Mouse (Mus musculus) left cerebral cortex, postnatal 10 days (tissue): ENCODE measurements around the gene Creg1. TPM values are rescaled to one million over a fixed set of nuclear protein-coding genes. Genes with fewer than 3 reads are reported as not detected.

Source experiments
- DNase-seq, 2 experiments: peaks; one replicate each; pipeline ENCODE4 v3.0.0; 2021 to 2022; ENCODE audit warnings: low spot score in 2 of 2, mixed read lengths in 1 of 2; ENCODE audit errors: extremely low spot score in 1 of 2
- intact Hi-C: fragments of 180-260 bp; cut with DNase I; formaldehyde crosslinking; loops from one replicate; pipeline ENCODE4 v1.15.1; 2025
- total RNA-seq, 2 experiments: library from RNA; stranded (reverse); gene quantifications; 2 replicates each; pipeline ENCODE4 v1.2.3; 2021

Creg1 gene
- total RNA-seq, 2 experiments from 2014 or later = 22.4 to 23.1 TPM

- intact Hi-C loops = no loop called here
- DNase-seq = no peak
These were observed 51.2 kb downstream of the Creg1 start for GRCm38 (mm10) chr1:165814521-165815278.

- intact Hi-C loops = no loop called here
- no peak for DNase-seq
These were observed 52.8 kb downstream of the Creg1 start for GRCm38 (mm10) chr1:165816391-165816790.

DNA sequence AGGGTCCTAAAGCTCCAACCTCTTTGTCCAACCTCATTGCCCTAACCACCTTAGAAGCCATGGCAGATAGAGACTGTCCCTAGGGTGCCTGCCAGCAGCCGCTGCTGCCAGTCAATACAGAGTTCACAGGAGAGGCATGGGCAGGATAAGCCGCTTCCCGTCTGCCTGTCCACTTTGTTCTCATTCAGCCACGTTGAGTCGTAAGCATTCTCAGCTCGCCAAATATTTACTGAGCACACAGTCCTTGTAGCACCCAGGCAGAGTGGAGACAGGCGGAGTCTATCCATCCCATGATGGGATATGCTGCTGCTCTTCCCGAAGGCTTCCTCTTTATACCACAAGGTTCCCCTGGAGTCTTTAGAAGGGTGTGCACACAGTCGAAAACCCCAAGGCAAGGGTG, 53.7 kb downstream of the Creg1 start:
- intact Hi-C loops = no loop called here
- DNase-seq = no peak

DNA sequence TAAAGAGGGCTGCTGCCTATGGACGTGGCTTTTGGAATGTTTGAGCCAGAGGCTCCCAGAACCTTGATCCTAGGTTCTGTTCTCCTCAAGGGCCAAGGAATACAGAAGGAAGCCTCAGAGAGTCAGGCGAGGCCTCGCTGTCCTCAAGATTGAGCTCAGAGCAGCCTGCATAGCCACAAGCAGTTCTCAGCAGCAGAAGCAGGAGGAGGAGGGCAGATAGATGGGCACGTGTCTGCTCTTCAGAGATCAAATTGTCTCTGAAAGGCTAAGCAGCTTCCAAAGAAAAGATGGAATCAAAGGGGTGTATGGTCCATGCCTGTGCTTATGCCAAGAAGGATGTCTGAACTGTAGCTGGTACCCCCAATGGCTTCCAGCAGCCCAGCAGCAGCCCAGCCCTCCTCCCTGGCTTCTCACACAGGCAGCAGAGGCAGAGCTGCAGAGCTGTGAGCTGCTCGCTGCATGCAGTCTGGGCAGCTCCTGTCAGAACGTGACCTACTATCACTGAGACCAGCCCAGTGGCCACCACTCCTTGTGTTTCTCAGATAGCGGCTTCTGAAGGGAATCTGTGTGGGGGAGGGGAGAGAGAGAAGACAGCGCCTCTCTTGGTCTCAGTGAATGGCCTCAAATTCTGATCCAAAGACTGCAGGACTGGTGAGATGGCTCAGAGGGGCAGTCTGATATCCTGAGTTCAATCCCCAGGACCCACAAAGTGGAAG, 54.8 kb downstream of the Creg1 start:
- no peak for DNase-seq
- intact Hi-C loops = no loop called here

- DNase-seq = no peak
- intact Hi-C loops = no loop called here
These were observed 55.6 kb downstream of the Creg1 start for GRCm38 (mm10) chr1:165819147-165819546.

- intact Hi-C loops = no loop called here
- DNase-seq = no peak
These were observed 58.5 kb downstream of the Creg1 start for GRCm38 (mm10) chr1:165822031-165822430.

Other genes starting within 250 kb of the Creg1 start
- gene Mpzl1, start 129.2 kb upstream of the Creg1 start, total RNA-seq = 10 to 100 TPM; 66.8 to 67.1 TPM
- gene Rcsd1, start 54.0 kb upstream of the Creg1 start, total RNA-seq = 1 to 10 TPM; 5.8 to 7.0 TPM
- not detected for gene Cd247, start 24.9 kb downstream of the Creg1 start, total RNA-seq
- gene Pou2f1, start 238.9 kb downstream of the Creg1 start, total RNA-seq = 10 to 100 TPM; 17.5 to 18.0 TPM